Comparison of ENCODE assay signal across 25 mouse cellular contexts in genomic region chr3:131141546-131141945, GRCm38 (mm10). TPM values are rescaled to one million over a fixed set of nuclear protein-coding genes. Genes with fewer than 3 reads are reported as not detected.
DNase-seq lines count a peak whose midpoint lies in the region; ATAC-seq lines count a peak whose summit lies in the region.
"Had no signal": no experiment of that assay in that cellular context is flagged by ENCODE, and none has a peak within 500 bp of the region (broad histone marks: within the 10 kb centered on the region; RNA-seq: fewer than 3 reads in every experiment).

No protein-coding gene starts in this region.

- no peaks in the 10 kb centered on the region for H3K27me3 ChIP-seq in heart, embryonic 11.5 days (ENCODE audit: control insufficient read depth, insufficient read depth, low read length)
- H3K27me3 ChIP-seq: CH12.LX; forebrain, embryonic 13.5 days; kidney, embryonic 15.5 days; Patski had no signal

- H3K27ac ChIP-seq in heart, embryonic 11.5 days (ENCODE audit: low read depth, low read length), result no peak overlapping the region
- H3K27ac ChIP-seq: forebrain, embryonic 13.5 days; gastrocnemius, adult 2 months; intestine, embryonic 15.5 days; kidney, embryonic 15.5 days; left cerebral cortex, adult 2 months; liver, embryonic 14.5 days; macrophage; stomach, postnatal 0 days had no signal

- H3K4me2 ChIP-seq in heart, embryonic 11.5 days, result no peak overlapping the region
- H3K4me2 ChIP-seq: forebrain, embryonic 13.5 days; intestine, embryonic 15.5 days; kidney, embryonic 15.5 days had no signal

- DNase-seq in heart, adult 11 months, result peak; percentile 44
- DNase-seq in embryo, embryonic 10.5 days (ENCODE audit: low spot score), result peak; percentile 74
- DNase-seq in retina, postnatal 1 day, result peak; percentile 36
- peak; percentile 71 for DNase-seq in thymus, postnatal 25 days
- no peak for DNase-seq in c-Kit-positive CD71-positive TER-119-positive erythroid progenitor cells, embryonic 14.5 days (ENCODE audit: low spot score)
- no peak for DNase-seq in B cell, adult 2 months
- DNase-seq: adrenal gland, adult 2 months; cerebellum, adult 18-20 months; cerebellum, postnatal 14 days; gastrocnemius, adult 2 months; heart, postnatal 4 days; kidney, postnatal 36 days; layer of hippocampus, adult 9-11 months had no signal

- 14% methylated on average over 4 of the region's 4 CpGs for WGBS in heart, embryonic 11.5 days (ENCODE audit: insufficient replicate concordance)

- no peak overlapping the region for H3K9ac ChIP-seq in heart, embryonic 11.5 days (ENCODE audit: low read depth, low read length)
- H3K9ac ChIP-seq: forebrain, embryonic 13.5 days; intestine, embryonic 15.5 days; kidney, embryonic 15.5 days; liver, embryonic 14.5 days had no signal

- H3K4me1 ChIP-seq in heart, embryonic 11.5 days (ENCODE audit: control insufficient read depth, insufficient read depth, low read length), result peaks cover 29% of the 10 kb centered on the region

- H3K9me3 ChIP-seq in heart, embryonic 11.5 days (replicated peaks; ENCODE audit: control insufficient read depth, low read length), result no peaks in the 10 kb centered on the region
- H3K9me3 ChIP-seq: forebrain, embryonic 13.5 days; intestine, embryonic 15.5 days; kidney, embryonic 15.5 days had no signal

- H3K36me3 ChIP-seq in heart, embryonic 11.5 days (ENCODE audit: control insufficient read depth, insufficient read depth, low read length), result no peaks in the 10 kb centered on the region
- H3K36me3 ChIP-seq: G1E; intestine, embryonic 15.5 days; kidney, embryonic 15.5 days had no signal

- no peak overlapping the region for H3K4me3 ChIP-seq in heart, embryonic 11.5 days (ENCODE audit: low read depth, low read length)
- H3K4me3 ChIP-seq: forebrain, embryonic 13.5 days; gastrocnemius, adult 2 months; intestine, embryonic 15.5 days; kidney, embryonic 15.5 days; left cerebral cortex, adult 2 months had no signal

- no peak for ATAC-seq in heart, embryonic 11.5 days (replicated peaks; ENCODE audit: insufficient number of reproducible peaks, low FRiP score, low TSS enrichment)
- ATAC-seq: forebrain, embryonic 13.5 days; hindbrain, embryonic 16.5 days; intestine, embryonic 15.5 days; Patski had no signal

RNA-seq across cellular contexts. Expression of gene Lef1, which starts 31.3 kb away (rescaled TPM):
- polyA plus RNA-seq in heart, embryonic 11.5 days (2014; fragmentation: Nextera tagmentation; extraction: Ambion mirVana), result 19.6 and 20.8 TPM in 2 replicates
- polyA plus RNA-seq: G1E had no signal

Comparison
In these comparisons a context has a peak if more than half of its experiments do, and no peak if none do; other contexts are left out.
1. DNase-seq: peak in heart, adult 11 months (single experiment), embryo, embryonic 10.5 days (single experiment), retina, postnatal 1 day (single experiment) and thymus, postnatal 25 days (single experiment); none in c-Kit-positive CD71-positive TER-119-positive erythroid progenitor cells, embryonic 14.5 days (single experiment) and B cell, adult 2 months (0 of 2).